8 mouse cellular contexts compared by ENCODE assay signal in the genomic region with DNA sequence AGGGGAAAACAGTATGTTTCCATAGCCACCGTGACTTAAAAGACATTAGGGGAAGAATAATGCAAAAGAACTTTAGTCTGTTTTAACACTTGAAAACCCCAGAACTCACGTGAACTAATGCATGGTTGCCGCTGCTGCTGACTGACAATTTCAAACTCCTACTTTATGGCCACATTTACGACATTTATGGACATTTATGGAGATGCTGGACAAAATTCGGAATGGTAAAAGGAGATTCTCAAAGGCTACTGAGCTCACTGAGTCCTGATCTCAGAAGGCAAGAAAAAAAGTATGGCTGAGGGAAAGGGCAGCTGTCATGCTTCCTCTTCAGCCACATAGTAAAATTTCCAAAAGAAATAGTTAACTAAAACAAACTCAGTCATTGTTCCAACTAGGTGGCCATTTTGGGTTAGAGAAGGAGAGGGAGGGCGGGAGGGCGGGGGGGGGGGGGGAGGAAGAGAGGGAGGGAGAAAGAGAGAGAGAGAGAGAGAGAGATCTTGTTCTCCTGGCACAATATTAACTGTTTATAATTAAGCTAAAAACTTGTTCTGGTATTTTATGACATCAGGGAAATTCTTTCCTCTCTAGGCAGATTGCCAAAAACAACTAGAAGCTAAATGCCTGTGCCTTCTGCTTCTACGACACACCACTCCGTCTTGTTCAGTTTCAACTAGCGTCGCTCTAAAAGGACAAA. TPM values are rescaled to one million over a fixed set of nuclear protein-coding genes. Genes with fewer than 3 reads are reported as not detected.
DNase-seq lines count a peak whose midpoint lies in the region; ATAC-seq and TF ChIP-seq lines count a peak whose summit lies in the region.

No protein-coding gene starts in this region.

- H3K9me3 ChIP-seq in heart, embryonic 13.5 days: no peaks in the 10 kb centered on the region
- H3K9me3 ChIP-seq in limb, embryonic 15.5 days: no peaks in the 10 kb centered on the region
- no peaks in the 10 kb centered on the region for H3K9me3 ChIP-seq in midbrain, postnatal 0 days (ENCODE audit: low read length)

- peak overlapping the region; percentile 82 for H3K4me2 ChIP-seq in heart, embryonic 13.5 days
- peak overlapping the region; percentile 52 for H3K4me2 ChIP-seq in limb, embryonic 15.5 days
- H3K4me2 ChIP-seq in midbrain, postnatal 0 days (ENCODE audit: low read depth, low read length, poor library complexity, severe bottlenecking): peak overlapping the region; percentile 48

- TF ChIP-seq CTCF in midbrain, postnatal 0 days (IDR thresholded peaks at IDR 0.05): no peak

- peak; percentile 27 for DNase-seq in embryo, embryonic 10.5 days (ENCODE audit: low spot score)
- no peak for DNase-seq in embryo, embryonic 9.5 days (ENCODE audit: extremely low spot score)
- peak; percentile 65 for DNase-seq in brain, adult 2 months (ENCODE audit: low read depth, low spot score)
- peak; percentile 46 for DNase-seq in midbrain, postnatal 0 days (ENCODE audit: low spot score)
- DNase-seq in right cerebral cortex, postnatal 10 days (ENCODE audit: low spot score in 2 of 2): no peak
- no peak for DNase-seq in left cerebral cortex, postnatal 4 days

- no peaks in the 10 kb centered on the region for H3K27me3 ChIP-seq in heart, embryonic 13.5 days (replicated peaks)
- H3K27me3 ChIP-seq in limb, embryonic 15.5 days: no peaks in the 10 kb centered on the region
- no peaks in the 10 kb centered on the region for H3K27me3 ChIP-seq in midbrain, postnatal 0 days (ENCODE audit: insufficient read depth, low read length)

- H3K27ac ChIP-seq in heart, embryonic 13.5 days (replicated peaks): peak overlapping the region; percentile 94
- H3K27ac ChIP-seq in limb, embryonic 15.5 days: peak overlapping the region; percentile 91
- H3K27ac ChIP-seq in midbrain, postnatal 0 days (ENCODE audit: low read depth, low read length): no peak overlapping the region

- no peak for ATAC-seq in heart, embryonic 13.5 days (ENCODE audit: extremely low read depth, insufficient number of reproducible peaks, low FRiP score, low TSS enrichment)
- ATAC-seq in limb, embryonic 15.5 days (ENCODE audit: insufficient number of reproducible peaks, low FRiP score, low TSS enrichment, low read depth): no peak
- ATAC-seq in midbrain, postnatal 0 days (ENCODE audit: low FRiP score): no peak

- peak overlapping the region; percentile 87 for H3K9ac ChIP-seq in heart, embryonic 13.5 days
- H3K9ac ChIP-seq in limb, embryonic 15.5 days: peak overlapping the region; percentile 29; the same call in 1 of the 2 replicates
- peak overlapping the region; percentile 62; the same call in 1 of the 2 replicates for H3K9ac ChIP-seq in midbrain, postnatal 0 days (replicated peaks; ENCODE audit: low read length, poor library complexity, severe bottlenecking)

- 17% methylated on average over 10 of the region's 11 CpGs for whole genome bisulfite sequencing in heart, embryonic 13.5 days
- WGBS in limb, embryonic 15.5 days: 2% methylated on average over 11 of the region's 11 CpGs
- WGBS in midbrain, postnatal 0 days: 39% methylated on average over 10 of the region's 11 CpGs

- no peaks in the 10 kb centered on the region for H3K36me3 ChIP-seq in heart, embryonic 13.5 days
- no peaks in the 10 kb centered on the region for H3K36me3 ChIP-seq in limb, embryonic 15.5 days
- H3K36me3 ChIP-seq in midbrain, postnatal 0 days (ENCODE audit: insufficient read depth, low read length): no peaks in the 10 kb centered on the region

- peak overlapping the region; percentile 81 for H3K4me3 ChIP-seq in heart, embryonic 13.5 days
- H3K4me3 ChIP-seq in limb, embryonic 15.5 days: peak overlapping the region; percentile 49
- H3K4me3 ChIP-seq in midbrain, postnatal 0 days (ENCODE audit: low read depth, low read length): peak overlapping the region; percentile 39

- intact Hi-C loops in left cerebral cortex, postnatal 4 days (cut with DNase I): no loop called here

- H3K4me1 ChIP-seq in heart, embryonic 13.5 days: peaks cover 40% of the 10 kb centered on the region
- H3K4me1 ChIP-seq in limb, embryonic 15.5 days: peaks cover 13% of the 10 kb centered on the region; the same call in 1 of the 2 replicates
- 0 out of 2 replicates have a peak, but pooled peaks cover 4% of the 10 kb centered on the region for H3K4me1 ChIP-seq in midbrain, postnatal 0 days (ENCODE audit: insufficient read depth, low read length)

RNA-seq across cellular contexts. Expression of a gene that starts 17.7 kb away (rescaled TPM):
- 38.3 and 47.6 TPM in 2 replicates for polyA plus RNA-seq in heart, embryonic 13.5 days (2015; fragmentation: Nextera tagmentation; extraction: Ambion mirVana)
- polyA plus RNA-seq in limb, embryonic 15.5 days (2015; fragmentation: Nextera tagmentation; extraction: Ambion mirVana): 39.3 and 44.3 TPM in 2 replicates
- 43.9 and 67.2 TPM in 2 replicates for total RNA-seq in midbrain, postnatal 0 days (2014; rRNA removed)
- 47.1 and 50.3 TPM in 2 replicates for polyA plus RNA-seq in midbrain, postnatal 0 days (2015; fragmentation: Nextera tagmentation; extraction: Ambion mirVana)
- total RNA-seq in left cerebral cortex, postnatal 4 days (2021): 10 to 100 TPM; 38.4 to 42.9 TPM

RNA-seq across cellular contexts. Expression of a gene that starts 17.8 kb away (rescaled TPM):
- polyA plus RNA-seq in heart, embryonic 13.5 days (2015; fragmentation: Nextera tagmentation; extraction: Ambion mirVana): 118 and 128 TPM in 2 replicates
- 192 and 209 TPM in 2 replicates for polyA plus RNA-seq in limb, embryonic 15.5 days (2015; fragmentation: Nextera tagmentation; extraction: Ambion mirVana)
- 183 and 237 TPM in 2 replicates for total RNA-seq in midbrain, postnatal 0 days (2014; rRNA removed)
- polyA plus RNA-seq in midbrain, postnatal 0 days (2015; fragmentation: Nextera tagmentation; extraction: Ambion mirVana): 94.6 and 127 TPM in 2 replicates
- total RNA-seq in left cerebral cortex, postnatal 4 days (2021): 100 to 1,000 TPM; 216 to 229 TPM

RNA-seq across cellular contexts. Expression of a gene that starts 26.4 kb away (rescaled TPM):
- 3.2 and 4.6 TPM in 2 replicates for polyA plus RNA-seq in heart, embryonic 13.5 days (2015; fragmentation: Nextera tagmentation; extraction: Ambion mirVana)
- polyA plus RNA-seq in limb, embryonic 15.5 days (2015; fragmentation: Nextera tagmentation; extraction: Ambion mirVana): 8.5 and 9.1 TPM in 2 replicates
- total RNA-seq in midbrain, postnatal 0 days (2014; rRNA removed): 13.0 and 21.1 TPM in 2 replicates
- polyA plus RNA-seq in midbrain, postnatal 0 days (2015; fragmentation: Nextera tagmentation; extraction: Ambion mirVana): 10.3 and 12.8 TPM in 2 replicates
- total RNA-seq in left cerebral cortex, postnatal 4 days (2021): 1 to 10 TPM; 4.0 to 7.3 TPM

Comparison
In these comparisons a context has a peak if more than half of its experiments do, and no peak if none do; other contexts are left out.
1. DNase-seq: peak in embryo, embryonic 10.5 days (single experiment), brain, adult 2 months (single experiment) and midbrain, postnatal 0 days (single experiment); none in embryo, embryonic 9.5 days (single experiment), right cerebral cortex, postnatal 10 days (0 of 2) and left cerebral cortex, postnatal 4 days (single experiment).
2. H3K9ac ChIP-seq: peak in every context shown above with its lines; median percentile 87 in heart, embryonic 13.5 days; 62 in midbrain, postnatal 0 days; 29 in limb, embryonic 15.5 days.
3. Peak in every context shown above with its lines, with median percentiles within 50 percentile points of each other: H3K4me2 ChIP-seq and H3K4me3 ChIP-seq.